Mouse (Mus musculus) T-cell, adult 2 months (primary cell): ENCODE measurements at regions not wholly inside any gene's neighbourhood (a gene's known extent, or its start where the extent isn't known, plus 50 kb on each side); places are given as distances from the start of the nearest gene placed in this dataset.

Source experiments
- DNase-seq: peaks from one replicate; pipeline ENCODE4 v3.0.0; 2022; ENCODE audit warnings: low spot score

GRCm38 (mm10) chr14:15273107-15273506 lies 165.7 kb downstream of the Lrrc3b start:
- DNase-seq = peak; percentile 44

- no peak for DNase-seq
Observed at GRCm38 (mm10) chr14:15272364-15272763, 166.4 kb downstream of the Lrrc3b start.

- DNase-seq = peak; percentile 31
Observed at GRCm38 (mm10) chr14:15266287-15266686, 172.5 kb downstream of the Lrrc3b start.

GRCm38 (mm10) chr14:15262996-15263395 lies 175.8 kb downstream of the Lrrc3b start:
- DNase-seq = no peak

GRCm38 (mm10) chr14:15255729-15256128 lies 183.1 kb downstream of the Lrrc3b start:
- no peak for DNase-seq

- DNase-seq = no peak
Observed at GRCm38 (mm10) chr14:15205626-15206025, 233.2 kb downstream of the Lrrc3b start.

GRCm38 (mm10) chr14:15204284-15204683 lies 234.5 kb downstream of the Lrrc3b start:
- no peak for DNase-seq
